Mouse (Mus musculus) ES-Bruce4 (cell line): Measurements from ENCODE around the gene Rpl3l.

ENCODE experiments used
- CTCF ChIP-seq: IDR thresholded peaks from one replicate; pipeline ENCODE4 v1.8.1; 2011; ENCODE audit warnings: low read depth, low read length
- EP300 ChIP-seq: IDR thresholded peaks from 2 replicates; pipeline ENCODE4 v1.6.1; 2011; ENCODE audit warnings: low read depth, low read length; ENCODE audit not compliant: insufficient read depth
- POLR2A ChIP-seq: IDR thresholded peaks from one replicate; pipeline ENCODE4 v1.8.1; 2011; ENCODE audit warnings: low read length; ENCODE audit not compliant: insufficient read depth

GRCm38 (mm10) chr17:24744381-24744780 lies 16.8 kb downstream of the Rpl3l start:
- no peak for TF ChIP-seq EP300
- TF ChIP-seq POLR2A, result no peak
- no peak for TF ChIP-seq CTCF
